Mouse (Mus musculus) mature B cell (primary cell): Measurements from ENCODE around the gene Grap.

Experiments
- in situ Hi-C: fragments of 300-500 bp; cut with MboI; formaldehyde crosslinking; loops from 2 replicates; pipeline ENCODE4 v1.14.3; 2019

Grap gene

DNA sequence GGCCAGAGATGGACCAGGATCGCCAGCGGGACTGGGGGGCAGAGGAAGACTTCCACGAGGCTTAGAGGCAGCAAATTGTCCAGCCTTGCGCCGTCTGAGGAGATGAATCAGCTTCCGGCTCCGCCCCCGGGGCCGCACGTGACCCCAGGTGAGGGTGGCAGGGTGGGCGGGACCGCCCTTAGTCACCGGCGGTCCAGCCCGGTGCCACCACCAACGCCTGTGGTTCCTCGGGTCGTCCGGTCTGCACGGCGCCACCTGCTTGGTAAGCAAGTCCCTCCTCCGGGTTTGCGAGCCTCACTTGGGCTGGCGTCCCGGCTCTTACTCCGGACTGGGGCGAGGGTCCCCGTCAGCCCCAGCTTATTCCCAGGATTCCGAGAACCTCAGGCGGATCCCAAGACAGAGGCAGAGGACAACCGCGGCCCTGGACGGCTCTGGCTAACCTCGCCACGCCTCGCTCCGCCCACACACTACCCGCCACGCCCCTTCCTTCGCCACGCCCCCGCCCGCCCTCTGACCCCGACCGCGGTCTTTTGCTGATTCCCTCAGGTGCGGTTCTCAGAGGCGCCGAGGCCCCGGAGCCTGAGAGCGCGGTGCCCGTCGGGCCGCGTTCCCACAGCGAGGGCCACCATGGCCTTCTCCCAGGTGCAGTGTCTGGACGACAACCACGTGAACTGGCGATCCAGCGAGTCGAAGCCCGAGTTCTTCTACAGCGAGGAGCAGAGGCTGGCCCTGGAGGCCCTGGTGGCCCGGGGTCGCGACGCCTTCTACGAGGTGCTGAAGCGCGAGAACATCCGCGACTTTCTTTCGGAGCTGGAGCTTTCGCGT lies 31.1 kb downstream of the Grap start, which contains the start of gene Fam83g:
Gene Fam83g (plus strand): TSS at position 185 of the 825 bp plus-strand sequence.
- in situ Hi-C loops: no loop called here

DNA sequence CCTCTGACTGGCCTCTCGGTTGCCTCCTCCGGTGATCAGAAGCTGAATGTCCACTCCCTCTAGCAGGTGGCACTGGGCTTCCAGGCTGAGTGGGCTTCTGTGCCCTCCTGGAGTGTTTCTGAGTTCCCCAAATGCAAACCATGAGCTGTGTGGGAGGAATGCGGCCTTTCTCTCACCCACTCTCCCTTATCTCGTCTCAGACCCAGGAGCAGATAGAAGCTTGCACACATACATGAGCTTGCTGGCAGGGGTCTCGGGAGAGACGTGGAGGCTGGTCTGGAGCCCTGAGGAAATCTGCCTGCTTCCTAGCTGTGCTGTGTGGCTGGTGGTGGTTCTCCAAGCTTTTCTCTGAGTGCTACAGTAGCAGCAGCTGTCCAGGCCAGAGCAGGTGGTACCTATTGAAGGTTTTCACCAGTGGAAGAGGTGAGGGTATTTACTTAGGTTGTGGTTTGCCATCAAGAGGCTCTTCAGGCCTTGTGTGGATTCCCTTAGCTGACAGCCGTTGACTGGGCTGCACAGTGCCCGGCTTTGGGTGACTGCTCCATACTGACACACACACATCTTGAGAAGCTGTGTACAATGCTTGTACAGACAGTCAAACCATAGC lies 32.2 kb downstream of the Grap start:
- in situ Hi-C loops: no loop called here

DNA sequence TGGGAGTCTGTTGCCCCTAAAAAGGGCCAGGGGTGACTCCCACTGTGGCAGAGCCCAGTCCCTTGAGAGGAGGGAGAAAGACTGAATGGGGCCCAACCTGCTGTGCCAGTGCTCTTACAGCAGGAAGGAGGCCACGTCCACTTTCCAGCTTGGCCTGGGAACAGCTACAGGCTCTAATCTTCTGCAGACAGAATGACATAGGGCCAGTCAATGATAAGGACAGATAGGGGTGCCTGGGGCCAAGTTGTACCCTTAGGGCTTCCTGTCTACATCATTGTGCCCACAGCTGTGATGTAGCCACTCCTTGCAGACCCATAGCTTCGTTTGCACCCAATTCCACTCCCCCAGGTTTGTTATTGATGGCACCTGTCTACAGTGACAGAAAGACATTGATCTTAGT lies 33.1 kb downstream of the Grap start:
- in situ Hi-C loops: no loop called here

DNA sequence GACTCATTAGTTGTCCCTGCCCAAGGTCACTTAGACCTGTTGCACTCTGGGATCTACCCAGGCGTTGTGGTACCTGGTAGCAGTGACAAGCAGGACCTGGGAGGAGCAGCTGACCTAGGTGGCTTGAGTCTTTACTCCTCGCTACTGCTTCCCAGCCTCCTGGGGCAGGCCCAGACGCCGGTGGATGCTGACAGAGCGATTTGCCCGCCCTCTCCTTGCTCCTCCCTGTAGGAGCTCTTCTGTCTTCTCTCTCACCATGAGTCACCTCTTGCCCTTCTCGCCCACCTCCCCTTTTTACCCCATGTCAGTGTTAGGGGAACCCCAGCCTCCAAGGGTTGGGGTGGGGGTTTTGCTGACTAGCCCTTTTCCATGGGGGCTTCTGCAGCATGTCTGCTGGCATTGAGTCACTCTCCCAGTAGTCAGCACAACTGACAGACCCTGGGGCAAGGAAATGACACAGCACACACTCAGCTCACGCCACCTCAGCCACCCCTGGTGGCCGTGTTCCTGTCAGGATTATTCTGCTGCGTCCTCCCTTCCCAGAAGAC lies 33.9 kb downstream of the Grap start:
- in situ Hi-C loops: no loop called here

DNA sequence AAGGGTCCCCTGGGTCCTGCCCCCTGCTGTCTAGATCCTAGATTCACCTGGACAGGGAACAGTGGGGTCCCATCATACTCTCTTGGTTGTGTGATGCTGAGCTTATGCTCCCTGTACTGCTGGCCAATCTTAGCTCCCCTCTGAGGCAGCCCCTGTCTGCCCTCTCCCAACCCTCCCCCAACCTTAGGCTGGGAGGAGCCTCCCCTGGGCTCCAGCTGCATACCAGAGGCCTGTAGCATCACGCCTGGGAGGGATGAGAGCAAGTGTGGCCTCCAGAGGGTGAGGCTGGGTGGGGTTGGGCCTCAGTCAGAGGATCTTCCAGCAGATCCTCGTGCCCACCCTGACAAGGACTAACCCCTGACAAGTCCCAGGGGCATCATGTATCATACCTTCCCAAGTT lies 34.5 kb downstream of the Grap start:
- in situ Hi-C loops: no loop called here

DNA sequence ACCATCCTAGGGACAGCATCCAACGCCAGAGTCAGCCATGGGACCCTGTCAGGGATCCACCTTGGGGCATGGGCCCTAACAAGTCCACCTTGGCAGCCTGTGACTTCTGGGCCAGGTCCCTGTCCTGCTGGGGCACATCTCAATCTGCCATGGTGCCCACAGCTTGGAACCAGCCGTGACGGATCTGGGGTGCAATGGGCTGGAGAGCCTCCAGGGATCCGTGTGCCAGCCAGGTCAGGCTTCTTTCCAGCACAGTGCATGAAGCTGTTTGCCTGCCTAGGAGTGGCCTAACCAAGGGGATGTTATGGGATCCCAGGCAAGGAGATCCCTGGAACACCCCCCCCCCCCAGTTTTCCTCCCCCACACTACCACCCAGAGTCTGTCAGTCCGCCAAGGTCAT lies 39.9 kb downstream of the Grap start:
- in situ Hi-C loops: no loop called here

DNA sequence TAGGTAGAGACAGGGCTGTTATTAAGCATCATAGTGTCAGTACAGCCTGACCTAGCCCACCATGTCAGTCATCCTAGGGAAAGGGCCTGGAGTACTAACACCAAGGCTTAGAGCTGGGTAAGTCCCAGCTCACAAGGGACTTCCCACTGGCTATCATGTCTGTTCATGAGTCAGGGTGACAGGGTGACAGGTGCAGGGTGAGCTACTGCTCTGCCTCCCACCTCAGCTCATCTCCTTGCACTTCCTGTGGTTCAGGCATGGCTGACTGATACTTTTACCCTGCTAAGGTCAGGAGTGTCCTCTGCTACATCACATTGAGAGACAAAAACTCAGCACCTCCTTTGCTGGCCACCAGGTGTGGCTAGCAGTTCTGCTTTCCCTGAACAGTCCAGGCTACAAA lies 45.8 kb downstream of the Grap start:
- in situ Hi-C loops: no loop called here

DNA sequence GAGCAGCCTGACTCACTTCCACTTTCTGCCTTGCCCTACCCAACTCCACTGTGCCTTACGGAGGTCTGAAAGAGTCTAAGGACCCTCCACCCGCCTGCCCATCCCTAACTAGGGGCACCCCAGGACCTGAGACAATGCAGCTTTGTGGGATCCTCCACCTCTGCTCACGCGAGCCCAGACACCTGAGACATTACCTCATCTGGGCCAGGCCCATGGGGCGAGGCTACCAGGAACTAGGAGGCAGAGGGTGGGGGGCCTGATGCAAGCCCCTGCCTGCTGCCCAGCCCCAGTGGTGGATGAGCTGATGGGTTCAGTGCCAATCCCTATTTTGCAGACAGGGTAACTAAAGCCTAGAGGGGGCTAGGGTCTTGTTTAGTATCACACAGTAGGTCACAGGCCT lies 46.4 kb downstream of the Grap start:
- in situ Hi-C loops: no loop called here

DNA sequence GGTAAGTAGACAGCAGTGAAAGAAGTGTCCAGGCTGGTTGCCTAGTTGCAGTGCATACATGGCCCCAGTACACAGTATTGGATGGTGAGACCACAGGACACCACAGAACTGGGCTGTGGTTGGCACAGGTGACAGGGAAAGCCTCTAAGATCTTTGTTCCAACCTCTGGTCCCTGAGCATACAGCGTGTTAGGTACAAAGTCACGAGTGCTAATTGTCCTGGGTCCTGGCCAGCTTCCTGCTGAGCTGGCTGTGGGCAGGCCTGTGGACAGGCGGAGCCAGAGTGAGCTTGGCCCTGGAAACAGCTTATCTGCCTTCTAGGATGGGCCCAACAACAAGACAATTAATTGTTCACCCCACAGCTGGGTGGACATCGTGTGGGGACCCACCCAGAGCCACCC lies 46.9 kb downstream of the Grap start:
- in situ Hi-C loops: loop anchor here (25.0 kb wide), 1 partner anchor 288 kb away; no protein-coding TSS in a partner anchor

DNA sequence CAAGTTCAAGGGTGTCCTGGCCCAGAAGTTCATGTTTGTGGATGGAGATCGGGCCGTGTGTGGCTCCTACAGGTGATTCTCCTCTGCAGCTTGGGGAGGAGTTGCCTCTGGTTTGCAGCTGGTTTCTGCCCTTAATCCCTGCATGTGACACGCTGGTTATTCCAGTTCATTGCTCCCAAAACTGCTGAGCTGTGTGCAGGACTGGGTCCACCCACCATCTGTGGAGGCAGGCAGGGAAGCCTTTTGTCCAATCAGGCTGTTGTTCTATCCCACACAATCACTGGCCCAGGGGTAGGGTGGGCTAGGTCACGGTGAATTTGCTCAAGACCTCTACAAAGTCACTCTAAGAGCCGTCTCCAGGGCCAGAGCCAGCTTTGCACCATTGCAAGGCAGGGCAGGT lies 48.6 kb downstream of the Grap start:
- in situ Hi-C loops: loop anchor here (25.0 kb wide), 1 partner anchor 289 kb away; no protein-coding TSS in a partner anchor

DNA sequence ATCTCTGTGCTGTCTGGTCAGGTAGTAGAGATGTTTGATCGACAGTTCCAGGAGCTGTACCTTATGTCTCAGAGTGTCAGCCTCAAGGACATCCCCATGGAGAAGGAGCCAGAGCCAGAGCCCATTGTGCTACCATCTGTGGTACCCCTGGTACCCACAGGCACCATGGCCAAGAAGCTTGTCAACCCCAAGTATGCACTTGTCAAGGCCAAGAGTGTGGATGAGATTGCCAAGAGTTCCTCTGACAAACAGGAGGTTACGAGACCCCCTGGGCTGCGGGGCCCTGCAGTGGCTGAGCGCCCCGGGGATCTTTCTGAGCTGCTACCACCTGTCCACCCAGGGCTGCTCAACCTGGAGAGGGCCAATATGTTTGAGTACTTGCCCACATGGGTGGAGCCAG lies 49.4 kb downstream of the Grap start:
- in situ Hi-C loops: loop anchor here (25.0 kb wide), 1 partner anchor 290 kb away; no protein-coding TSS in a partner anchor

DNA sequence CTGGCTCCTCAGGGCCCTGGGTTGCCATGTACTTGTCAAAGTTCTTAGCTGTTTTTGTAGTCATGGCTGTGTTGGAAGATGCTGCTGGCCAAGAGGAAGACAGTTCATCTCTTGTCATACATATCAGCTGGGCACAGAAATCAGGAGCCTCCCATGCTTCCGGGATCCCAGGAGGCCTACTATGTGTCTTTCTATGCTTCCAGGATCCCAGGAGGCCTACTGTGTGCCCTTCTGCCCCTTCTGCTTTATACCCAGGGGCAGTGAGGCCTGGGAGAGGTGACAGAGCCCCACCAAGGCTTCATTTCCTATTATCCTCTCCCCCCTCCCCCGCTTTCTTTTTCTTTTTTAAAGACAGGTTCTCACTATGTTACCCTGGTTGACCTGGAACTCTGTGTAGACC lies 52.5 kb downstream of the Grap start:
- in situ Hi-C loops: loop anchor here (25.0 kb wide), 1 partner anchor 293 kb away; no protein-coding TSS in a partner anchor

DNA sequence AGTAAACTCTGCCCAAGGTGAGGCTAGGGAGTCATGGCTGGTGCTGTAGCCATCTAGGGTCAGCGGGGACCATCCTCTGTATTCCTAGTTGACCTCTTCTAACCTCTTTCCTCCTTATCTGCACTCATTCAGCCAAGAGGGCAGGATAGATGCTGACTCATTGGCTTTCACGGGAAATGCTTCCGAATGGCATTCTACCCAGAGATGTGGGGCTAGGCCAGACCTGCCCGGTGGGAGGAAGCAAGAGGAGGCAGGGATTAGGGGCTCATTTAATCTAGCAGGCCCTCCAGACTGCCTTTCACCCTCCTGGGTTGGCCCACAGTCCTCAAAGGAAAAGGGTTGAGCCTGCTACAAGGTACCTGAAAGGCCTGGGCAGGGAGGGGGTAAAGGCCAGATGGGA lies 53.2 kb downstream of the Grap start:
- in situ Hi-C loops: loop anchor here (25.0 kb wide), 1 partner anchor 294 kb away; no protein-coding TSS in a partner anchor

DNA sequence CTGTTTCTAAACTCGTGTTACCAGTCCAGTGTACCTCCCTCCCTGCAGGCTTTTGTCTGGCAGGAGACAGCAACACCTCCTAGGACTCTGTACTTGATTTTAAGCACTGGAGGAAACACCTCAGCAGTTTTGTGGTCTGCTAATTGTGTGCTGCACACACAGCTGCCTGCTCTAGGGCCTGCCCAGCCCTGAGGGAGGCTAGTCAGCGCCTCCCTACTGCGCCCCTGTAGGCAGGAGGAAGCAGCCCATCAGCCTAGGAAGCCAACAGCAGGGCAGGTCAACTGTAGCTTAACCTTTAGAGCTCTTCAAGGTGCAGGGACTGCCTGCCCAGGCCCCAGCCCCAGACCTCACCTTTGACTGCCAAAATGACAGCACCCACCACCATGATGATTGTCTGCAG lies 55.9 kb downstream of the Grap start:
- in situ Hi-C loops: loop anchor here (25.0 kb wide), 1 partner anchor 297 kb away; no protein-coding TSS in a partner anchor

DNA sequence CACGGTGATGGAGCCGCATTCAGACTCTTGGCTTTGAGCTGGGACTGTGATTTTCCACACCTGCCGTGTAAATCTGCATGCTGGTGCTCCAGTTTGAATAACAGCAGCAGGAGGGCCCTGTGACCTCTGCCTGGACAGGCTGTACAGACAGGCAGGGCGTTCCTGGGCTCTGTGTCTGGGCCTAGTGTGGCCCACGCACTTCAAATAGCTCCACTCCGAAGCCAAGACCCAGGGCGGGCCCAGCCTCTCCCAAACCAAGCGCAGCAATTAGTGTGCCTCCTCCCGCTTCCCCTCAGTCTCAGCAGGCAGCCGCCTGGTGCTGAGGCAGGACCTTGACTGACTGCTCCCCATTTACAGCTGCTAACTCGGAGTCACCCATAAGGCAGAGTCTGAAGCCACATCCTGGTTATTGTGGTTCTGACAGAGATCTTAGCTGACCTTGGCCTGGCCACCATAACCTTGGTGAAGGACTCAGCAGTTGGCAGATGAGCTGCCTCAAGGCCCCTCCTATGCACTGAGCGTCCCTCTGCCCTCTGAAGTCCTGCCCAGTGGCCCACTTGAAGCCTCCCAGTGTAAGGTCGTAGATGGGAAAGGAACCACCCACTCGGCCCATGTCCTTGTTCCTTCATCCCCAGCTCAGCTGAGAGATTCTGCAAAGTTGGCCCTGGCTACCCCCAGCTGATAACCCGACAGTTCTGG lies 60.2 kb downstream of the Grap start:
- in situ Hi-C loops: loop anchor here (25.0 kb wide), 1 partner anchor 301 kb away; no protein-coding TSS in a partner anchor

DNA sequence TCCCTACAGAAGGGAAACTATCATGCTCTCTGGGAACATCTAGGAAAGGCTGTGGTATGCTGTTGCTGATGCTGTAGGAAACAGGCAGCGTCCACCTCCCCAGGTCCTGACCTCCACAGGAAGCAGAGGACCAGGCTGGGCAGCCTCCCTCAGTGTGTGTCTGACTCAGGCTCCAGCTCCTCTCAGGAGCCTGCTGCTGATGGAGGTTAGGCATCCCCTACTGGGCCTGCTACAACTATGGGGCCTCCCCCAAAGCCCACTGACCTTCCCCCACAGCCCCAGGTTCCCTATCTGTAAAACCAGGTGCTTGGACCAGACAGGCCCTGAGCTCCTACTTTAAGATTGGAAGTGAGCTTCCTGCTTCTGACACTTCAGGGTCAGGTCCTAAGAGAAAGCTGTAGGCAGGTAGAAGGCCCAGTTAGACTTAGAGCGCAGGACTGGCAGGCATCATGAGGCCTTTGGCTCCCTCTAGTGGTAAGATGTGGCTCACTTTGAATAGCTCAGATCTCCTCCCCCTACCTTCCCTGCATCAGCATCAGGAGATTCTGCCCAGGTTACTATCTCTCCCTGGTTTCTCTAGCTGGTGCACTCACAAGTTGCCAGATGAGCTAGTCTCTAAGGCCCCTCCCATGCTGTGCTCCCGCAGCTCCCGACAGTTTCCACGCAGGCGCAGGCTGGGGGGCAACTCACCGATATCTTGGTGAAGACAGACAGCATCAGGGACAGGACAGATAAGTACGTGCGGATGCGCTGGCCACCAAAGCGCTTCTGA lies 61.5 kb downstream of the Grap start:
- in situ Hi-C loops: loop anchor here (5.0 to 25.0 kb wide), 2 partner anchors 82 to 302 kb away; no protein-coding TSS in a partner anchor

DNA sequence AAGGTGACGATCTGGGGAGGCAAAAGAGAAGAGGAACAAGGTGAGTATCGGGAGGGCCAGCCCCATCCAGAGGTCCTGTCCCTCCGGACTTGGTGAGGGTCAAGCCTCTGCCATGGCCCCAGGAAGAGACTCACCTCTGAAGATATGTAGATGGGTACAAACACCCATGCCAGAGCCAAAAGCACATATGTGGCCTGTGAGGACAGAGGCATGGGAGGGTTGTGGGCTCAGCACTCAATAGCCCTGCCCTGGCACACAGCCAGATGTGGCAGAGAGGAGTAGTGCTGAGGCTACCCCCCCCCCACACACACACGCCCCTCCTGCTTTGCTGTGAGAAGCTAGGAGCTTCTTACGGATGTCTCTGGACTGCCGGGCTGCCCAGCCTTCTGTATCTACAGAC lies 62.1 kb downstream of the Grap start:
- in situ Hi-C loops: loop anchor here (5.0 to 25.0 kb wide), 2 partner anchors 83 to 303 kb away; no protein-coding TSS in a partner anchor

DNA sequence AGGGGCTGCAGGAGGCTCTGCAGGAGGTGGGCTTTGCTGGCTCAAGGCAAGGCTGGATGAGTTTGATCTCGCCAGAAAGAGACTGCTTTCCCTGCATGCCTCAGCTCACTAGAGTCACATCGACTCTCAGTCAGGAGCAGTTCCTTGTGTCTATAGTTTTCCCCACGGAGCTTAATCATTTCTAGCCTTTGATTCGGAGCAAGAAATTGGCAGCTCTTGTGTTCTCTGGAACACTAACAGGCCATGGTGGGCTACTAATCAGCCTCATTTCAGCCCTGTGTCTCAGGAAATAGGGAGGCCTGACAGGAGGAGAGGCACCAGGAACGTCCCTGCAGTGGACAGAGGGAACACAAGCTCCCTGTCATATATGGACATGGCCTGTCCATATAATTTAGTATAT lies 64.9 kb downstream of the Grap start:
- in situ Hi-C loops: loop anchor here (5.0 to 25.0 kb wide), 2 partner anchors 86 to 306 kb away; no protein-coding TSS in a partner anchor

DNA sequence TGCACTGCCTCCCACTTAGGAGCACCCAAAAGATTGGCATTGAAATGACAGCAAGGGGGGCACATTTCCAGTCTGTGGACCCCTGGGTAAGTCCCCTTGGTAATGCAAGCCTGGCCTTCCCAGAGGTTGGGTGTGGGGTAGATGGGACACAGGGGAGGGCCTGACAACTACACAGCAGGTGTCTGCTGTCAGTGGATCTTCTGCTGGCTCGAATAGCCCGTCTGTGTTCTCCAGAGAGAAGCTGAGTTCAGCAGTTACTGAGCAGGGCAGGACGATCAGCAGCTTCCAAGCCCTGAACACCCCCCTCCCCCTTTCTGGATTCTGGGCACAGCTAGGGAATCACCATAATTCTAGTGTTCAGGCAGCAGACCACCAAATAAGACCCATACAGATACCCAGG lies 66.3 kb downstream of the Grap start:
- in situ Hi-C loops: loop anchor here (5.0 to 25.0 kb wide), 2 partner anchors 87 to 307 kb away; no protein-coding TSS in a partner anchor

DNA sequence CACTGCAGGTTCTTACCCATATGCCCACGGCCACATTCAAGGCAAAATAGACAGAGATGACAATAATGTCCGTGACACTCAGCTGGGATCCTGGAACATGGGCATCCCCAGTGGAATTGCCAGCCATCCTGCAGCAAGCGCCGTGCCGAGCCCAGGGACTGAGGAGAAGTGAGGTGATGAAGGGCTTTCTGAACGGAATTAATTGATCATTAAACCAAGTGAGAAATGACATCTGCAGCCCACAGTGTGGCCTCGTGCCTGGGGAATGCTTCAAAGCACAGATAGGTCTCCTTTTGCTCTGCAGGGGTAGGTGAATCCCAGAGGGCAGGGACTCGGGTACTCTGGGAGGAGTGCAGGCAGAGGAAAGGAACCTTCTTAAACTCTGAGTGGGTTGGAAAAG lies 66.8 kb downstream of the Grap start:
- in situ Hi-C loops: loop anchor here (5.0 to 25.0 kb wide), 2 partner anchors 88 to 308 kb away; no protein-coding TSS in a partner anchor

DNA sequence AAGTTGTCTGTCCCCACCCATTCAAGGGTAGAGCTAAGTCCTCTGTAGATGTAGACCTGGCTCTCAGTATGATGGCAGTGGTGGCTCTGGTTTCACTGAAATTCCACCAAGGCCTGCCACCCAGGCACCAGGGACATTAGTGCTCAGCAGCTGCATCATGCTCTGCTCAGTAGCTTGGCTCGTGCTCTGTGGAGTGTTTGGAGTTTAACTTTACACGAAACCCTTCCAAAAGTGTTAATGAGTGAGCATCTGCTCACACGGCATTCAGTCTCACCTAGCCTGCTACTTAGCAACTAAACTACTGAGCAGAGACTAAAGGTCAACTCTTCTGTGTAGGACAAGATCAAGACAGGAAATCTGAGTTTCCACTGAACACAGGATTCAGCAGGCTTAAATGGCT lies 67.6 kb downstream of the Grap start, which contains the start of gene Slc5a10:
Gene Slc5a10 (minus strand): TSS at position 191 of the 400 bp plus-strand sequence.
- in situ Hi-C loops: loop anchor here (25.0 kb wide), 1 partner anchor 308 kb away; no protein-coding TSS in a partner anchor
